Mouse (Mus musculus) bone marrow macrophage, adult 2 months (primary cell): ENCODE measurements around the gene Gm3045.

Experiments
- CTCF ChIP-seq: IDR thresholded peaks from 2 replicates; pipeline ENCODE4 v1.5.1; 2012; ENCODE audit warnings: low read depth, mild to moderate bottlenecking, low read length, moderate library complexity
- POLR2A ChIP-seq: IDR thresholded peaks from 2 replicates; pipeline ENCODE4 v1.6.1; 2012; ENCODE audit warnings: mild to moderate bottlenecking, low read depth, low read length, borderline replicate concordance

GRCm38 (mm10) chr13:56383406-56383805 lies 43.0 kb upstream of the Gm3045 start:
- no peak for TF ChIP-seq CTCF
- TF ChIP-seq POLR2A = no peak
